Mouse (Mus musculus): Measurements from ENCODE around the gene Mga.
A peak's percentile ranks its signal among the peaks of the same experiment; 100 is the strongest.

Gene Mga

DNA sequence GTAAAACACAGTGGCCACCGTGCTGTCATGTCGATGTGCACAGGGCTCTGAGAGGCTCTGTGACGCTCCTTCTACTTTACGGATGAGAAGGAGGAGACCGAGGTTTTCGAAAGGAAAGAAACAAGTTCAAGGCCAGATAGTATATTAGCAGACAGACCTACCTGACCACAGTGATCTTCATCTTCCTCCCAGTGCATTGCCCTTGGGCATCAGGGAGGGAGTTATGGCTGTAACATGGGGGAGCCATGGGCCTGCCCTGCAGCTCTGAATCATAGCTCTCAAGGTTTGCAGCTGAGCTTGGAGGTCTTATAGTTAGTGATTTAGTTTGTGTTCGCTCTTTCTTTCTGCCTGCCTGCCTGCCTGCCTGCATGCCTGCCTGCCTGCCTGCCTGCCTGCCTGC is 109.7 kb downstream of the Mga start:
- Histone ChIP-seq H3K4me3 (replicated peaks; ENCODE audit: low read length) (no peak overlapping the region), H3K27me3 (ENCODE audit: insufficient read depth, low read length) (no peaks in the 10 kb centered on the region), H3K4me1 (replicated peaks; ENCODE audit: low read depth, low read length) (peaks cover 34% of the 10 kb centered on the region), H3K36me3 (ENCODE audit: insufficient read depth, low read length) (no peaks in the 10 kb centered on the region), H3K9me3 (ENCODE audit: low read length) (no peaks in the 10 kb centered on the region)
- TF ChIP-seq CTCF (conservative IDR thresholded peaks at IDR 0.05; ENCODE audit: low read length) = no peak
- TF ChIP-seq POU5F1 (IDR thresholded peaks at IDR 0.05; ENCODE audit: borderline replicate concordance, low read length) = no peak
- no peak for TF ChIP-seq NANOG (IDR thresholded peaks at IDR 0.05; ENCODE audit: borderline replicate concordance, low read length)

DNA sequence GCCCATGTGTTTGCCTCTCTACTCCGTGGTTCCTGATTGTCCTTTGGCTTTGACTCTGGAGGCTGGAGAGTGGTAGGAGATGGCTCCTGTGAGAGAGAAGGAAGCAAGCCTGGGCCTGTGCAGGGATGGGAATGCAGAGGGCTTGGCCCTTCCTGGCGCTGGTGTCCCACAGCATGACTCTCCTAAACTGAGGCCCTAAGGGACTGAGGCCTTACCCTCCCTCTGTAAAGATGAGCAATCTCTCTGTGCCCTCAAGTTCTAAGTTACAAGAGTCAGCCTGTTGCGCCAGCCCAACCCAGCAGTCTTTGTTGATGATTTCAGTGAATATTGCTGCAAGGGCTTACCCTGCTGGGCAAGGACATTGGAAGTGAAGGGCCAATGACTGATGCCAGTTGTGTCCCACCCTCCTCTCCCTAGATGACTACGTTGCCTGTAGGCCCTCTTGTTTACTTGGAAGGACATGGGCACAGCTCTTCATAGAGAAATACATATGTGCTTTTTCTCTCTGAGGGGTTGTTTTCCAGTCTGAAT is 110.7 kb downstream of the Mga start:
- Histone ChIP-seq H3K36me3 (ENCODE audit: insufficient read depth, low read length) (peaks cover 3% of the 10 kb centered on the region), H3K4me1 (replicated peaks; ENCODE audit: low read depth, low read length) (peaks cover 23% of the 10 kb centered on the region), H3K9me3 (ENCODE audit: low read length) (no peaks in the 10 kb centered on the region), H3K27me3 (ENCODE audit: insufficient read depth, low read length) (no peaks in the 10 kb centered on the region), H3K4me3 (replicated peaks; ENCODE audit: low read length) (no peak overlapping the region)
- TF ChIP-seq POU5F1 (IDR thresholded peaks at IDR 0.05; ENCODE audit: borderline replicate concordance, low read length) (no peak), CTCF (conservative IDR thresholded peaks at IDR 0.05; ENCODE audit: low read length) (no peak)

DNA sequence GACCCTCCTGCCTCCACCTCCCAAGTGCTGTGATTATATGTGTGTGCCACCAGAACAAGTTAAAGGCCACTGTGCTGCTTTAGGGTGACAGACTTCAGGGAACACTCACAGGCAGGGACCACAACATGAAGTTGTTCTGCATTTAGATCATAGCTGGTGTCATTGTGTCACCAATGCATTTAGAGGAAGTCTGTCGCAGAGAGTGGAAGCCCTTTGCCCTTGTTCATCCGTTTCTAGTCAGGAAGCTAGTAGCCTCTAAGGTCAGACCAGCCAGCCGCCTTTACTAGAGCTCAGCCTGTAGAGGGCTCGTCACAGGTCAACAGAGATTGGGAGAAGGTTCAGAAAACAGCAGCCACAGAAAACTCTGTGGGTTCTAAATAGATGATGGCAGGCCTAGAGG is 111.6 kb downstream of the Mga start:
- Histone ChIP-seq H3K9me3 (ENCODE audit: low read length) (no peaks in the 10 kb centered on the region), H3K4me3 (replicated peaks; ENCODE audit: low read length) (no peak overlapping the region), H3K36me3 (ENCODE audit: insufficient read depth, low read length) (peaks cover 5% of the 10 kb centered on the region), H3K4me1 (replicated peaks; ENCODE audit: low read depth, low read length) (peaks cover 21% of the 10 kb centered on the region), H3K27me3 (ENCODE audit: insufficient read depth, low read length) (no peaks in the 10 kb centered on the region)
- no peak for TF ChIP-seq POU5F1 (IDR thresholded peaks at IDR 0.05; ENCODE audit: borderline replicate concordance, low read length)
- no peak for TF ChIP-seq NANOG (IDR thresholded peaks at IDR 0.05; ENCODE audit: borderline replicate concordance, low read length)
- TF ChIP-seq CTCF (conservative IDR thresholded peaks at IDR 0.05; ENCODE audit: low read length) = no peak

DNA sequence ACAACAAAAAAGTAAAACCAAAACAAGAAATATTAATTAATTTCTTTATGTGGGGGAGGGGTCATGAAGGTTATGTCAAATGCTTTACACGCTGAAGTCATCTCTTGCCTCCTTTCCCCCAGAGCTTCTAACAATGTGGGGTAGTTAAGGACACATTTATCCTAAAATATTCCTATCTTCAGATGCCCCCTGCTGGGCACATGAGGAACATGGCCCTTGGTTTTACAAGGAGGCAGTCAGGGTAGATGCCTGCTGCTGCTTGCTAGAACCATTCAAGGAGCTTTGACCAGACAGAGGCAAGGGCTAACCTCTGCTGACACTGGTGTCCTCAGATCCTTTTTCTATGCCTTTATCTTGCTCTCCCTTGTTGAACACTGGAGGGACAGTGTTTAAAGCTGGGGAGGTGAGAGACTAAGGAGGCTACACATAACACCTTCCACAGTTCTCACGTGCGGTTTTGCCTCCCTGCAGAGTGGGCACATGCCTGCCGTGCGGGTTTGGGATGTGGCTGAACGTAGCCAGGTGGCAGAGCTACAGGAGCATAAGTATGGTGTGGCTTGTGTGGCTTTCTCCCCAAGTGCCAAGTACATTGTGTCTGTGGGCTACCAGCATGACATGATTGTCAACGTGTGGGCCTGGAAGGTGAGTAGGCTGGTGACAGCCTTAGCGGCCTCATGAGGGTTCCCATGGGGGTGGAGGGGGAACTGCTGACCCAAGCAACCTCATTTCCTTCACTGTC is 114.6 kb downstream of the Mga start:
- Histone ChIP-seq H3K27me3 (ENCODE audit: insufficient read depth, low read length) (no peaks in the 10 kb centered on the region), H3K9me3 (ENCODE audit: low read length) (no peaks in the 10 kb centered on the region), H3K4me3 (replicated peaks; ENCODE audit: low read length) (no peak overlapping the region), H3K36me3 (ENCODE audit: insufficient read depth, low read length) (peaks cover 18% of the 10 kb centered on the region), H3K4me1 (replicated peaks; ENCODE audit: low read depth, low read length) (peaks cover 8% of the 10 kb centered on the region)
- TF ChIP-seq NANOG (IDR thresholded peaks at IDR 0.05; ENCODE audit: borderline replicate concordance, low read length) = no peak
- peak; percentile 39 for TF ChIP-seq CTCF (conservative IDR thresholded peaks at IDR 0.05; ENCODE audit: low read length)

DNA sequence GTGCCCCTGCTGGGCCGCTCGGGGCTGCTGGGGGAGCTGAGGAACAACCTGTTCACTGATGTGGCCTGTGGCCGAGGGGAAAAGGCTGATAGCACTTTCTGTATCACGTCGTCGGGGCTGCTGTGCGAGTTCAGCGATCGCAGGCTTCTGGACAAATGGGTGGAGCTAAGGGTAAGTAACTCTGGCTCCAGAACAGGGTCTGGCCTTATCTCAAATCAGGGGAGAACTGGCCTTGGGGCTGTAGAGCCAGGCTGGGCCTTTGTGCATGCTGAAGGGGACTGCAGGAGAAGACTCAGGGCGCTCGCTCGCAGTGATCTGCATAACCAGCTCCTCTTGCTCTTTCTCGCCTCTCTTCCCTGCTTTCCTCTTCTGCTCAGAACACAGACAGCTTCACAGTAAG is 115.9 kb downstream of the Mga start:
- Histone ChIP-seq H3K4me3 (replicated peaks; ENCODE audit: low read length) (no peak overlapping the region), H3K4me1 (replicated peaks; ENCODE audit: low read depth, low read length) (peaks cover 5% of the 10 kb centered on the region), H3K9me3 (ENCODE audit: low read length) (no peaks in the 10 kb centered on the region), H3K27me3 (ENCODE audit: insufficient read depth, low read length) (no peaks in the 10 kb centered on the region), H3K36me3 (ENCODE audit: insufficient read depth, low read length) (peaks cover 30% of the 10 kb centered on the region)
- TF ChIP-seq CTCF (conservative IDR thresholded peaks at IDR 0.05; ENCODE audit: low read length) (no peak), POU5F1 (IDR thresholded peaks at IDR 0.05; ENCODE audit: borderline replicate concordance, low read length) (no peak), NANOG (IDR thresholded peaks at IDR 0.05; ENCODE audit: borderline replicate concordance, low read length) (no peak)

DNA sequence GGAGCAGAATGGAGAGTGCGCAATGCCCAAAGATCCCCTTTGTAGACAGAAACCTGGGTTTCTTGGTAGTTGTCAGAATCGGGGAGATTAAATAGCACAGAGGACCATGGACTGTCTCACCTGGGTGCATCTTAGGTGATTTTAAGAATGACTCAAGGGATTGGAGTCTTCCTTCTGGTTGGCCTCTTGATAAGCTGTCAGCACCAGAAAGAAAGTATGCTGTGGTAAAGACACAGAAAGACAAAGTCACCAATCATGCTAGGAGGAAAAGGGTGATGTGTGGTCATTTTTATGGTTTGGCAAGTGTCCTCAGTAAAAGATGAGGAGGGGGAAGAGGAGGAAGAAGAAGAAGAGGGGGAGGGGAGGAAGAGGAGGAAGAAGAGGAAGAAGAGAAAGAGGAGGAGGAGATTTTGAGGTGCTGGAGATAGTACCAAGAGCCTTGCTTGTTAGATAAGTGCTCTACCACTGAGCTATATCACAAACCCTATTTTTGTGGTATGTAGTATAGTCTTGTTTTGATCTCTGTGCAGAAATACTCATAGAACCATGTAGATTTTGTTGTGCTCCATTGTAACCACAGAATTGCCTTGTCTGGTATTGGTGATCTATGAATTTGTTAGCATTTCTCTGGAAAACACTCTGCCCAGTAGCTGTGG is 116.9 kb downstream of the Mga start:
- Histone ChIP-seq H3K4me1 (replicated peaks; ENCODE audit: low read depth, low read length) (peaks cover 13% of the 10 kb centered on the region), H3K36me3 (ENCODE audit: insufficient read depth, low read length) (peaks cover 40% of the 10 kb centered on the region), H3K4me3 (replicated peaks; ENCODE audit: low read length) (no peak overlapping the region), H3K27me3 (ENCODE audit: insufficient read depth, low read length) (no peaks in the 10 kb centered on the region), H3K9me3 (ENCODE audit: low read length) (no peaks in the 10 kb centered on the region)
- TF ChIP-seq CTCF (conservative IDR thresholded peaks at IDR 0.05; ENCODE audit: low read length) (no peak), POU5F1 (IDR thresholded peaks at IDR 0.05; ENCODE audit: borderline replicate concordance, low read length) (no peak), NANOG (IDR thresholded peaks at IDR 0.05; ENCODE audit: borderline replicate concordance, low read length) (no peak)

DNA sequence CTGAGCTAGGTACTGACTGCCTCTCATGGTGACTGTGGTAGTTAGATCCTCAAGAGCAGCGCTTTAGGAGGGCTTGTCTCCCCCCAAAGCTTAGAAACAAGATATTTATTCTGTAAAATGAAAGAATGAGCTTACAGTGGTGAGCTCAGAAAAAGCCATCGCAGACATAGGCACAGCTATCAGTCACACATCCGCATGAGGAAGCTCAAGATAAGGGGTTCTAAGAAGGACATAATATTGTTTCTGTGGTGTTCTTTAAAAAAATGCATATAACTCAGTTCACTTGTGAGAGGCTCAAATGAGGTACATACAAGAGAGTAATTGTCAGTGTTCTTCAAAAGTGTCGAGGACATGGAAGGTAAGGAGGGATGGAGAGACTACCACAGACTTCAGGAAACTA is 118.9 kb downstream of the Mga start:
- Histone ChIP-seq H3K4me1 (replicated peaks; ENCODE audit: low read depth, low read length) (peaks cover 16% of the 10 kb centered on the region), H3K4me3 (replicated peaks; ENCODE audit: low read length) (no peak overlapping the region), H3K36me3 (ENCODE audit: insufficient read depth, low read length) (peaks cover 55% of the 10 kb centered on the region), H3K9me3 (ENCODE audit: low read length) (no peaks in the 10 kb centered on the region), H3K27me3 (ENCODE audit: insufficient read depth, low read length) (no peaks in the 10 kb centered on the region)
- TF ChIP-seq POU5F1 (IDR thresholded peaks at IDR 0.05; ENCODE audit: borderline replicate concordance, low read length) = no peak
- no peak for TF ChIP-seq CTCF (conservative IDR thresholded peaks at IDR 0.05; ENCODE audit: low read length)
- TF ChIP-seq NANOG (IDR thresholded peaks at IDR 0.05; ENCODE audit: borderline replicate concordance, low read length) = no peak

DNA sequence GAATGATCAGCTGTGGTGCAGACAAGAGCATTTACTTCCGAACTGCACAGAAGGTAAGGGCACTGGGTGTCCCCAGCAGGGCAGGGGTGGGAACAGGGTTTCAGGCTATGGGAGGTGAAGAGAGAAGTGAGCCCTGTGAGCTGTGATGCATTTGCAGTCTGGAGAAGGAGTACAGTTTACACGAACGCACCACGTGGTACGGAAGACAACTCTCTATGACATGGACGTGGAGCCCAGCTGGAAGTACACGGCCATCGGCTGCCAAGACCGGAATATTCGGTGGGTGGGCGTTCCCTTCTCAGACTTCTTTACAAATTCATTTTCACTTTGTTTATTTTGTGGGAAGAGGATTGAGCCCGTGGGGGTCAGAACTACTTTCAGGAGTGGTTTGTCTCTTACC is 120.6 kb downstream of the Mga start:
- TF ChIP-seq CTCF (conservative IDR thresholded peaks at IDR 0.05; ENCODE audit: low read length) (no peak), NANOG (IDR thresholded peaks at IDR 0.05; ENCODE audit: borderline replicate concordance, low read length) (no peak), POU5F1 (IDR thresholded peaks at IDR 0.05; ENCODE audit: borderline replicate concordance, low read length) (no peak)
- Histone ChIP-seq H3K4me3 (replicated peaks; ENCODE audit: low read length) (no peak overlapping the region), H3K27me3 (ENCODE audit: insufficient read depth, low read length) (no peaks in the 10 kb centered on the region), H3K36me3 (ENCODE audit: insufficient read depth, low read length) (peaks cover 71% of the 10 kb centered on the region), H3K9me3 (ENCODE audit: low read length) (no peaks in the 10 kb centered on the region), H3K4me1 (replicated peaks; ENCODE audit: low read depth, low read length) (peaks cover 16% of the 10 kb centered on the region)

Measured in E14TG2a.4 (cell line).